Mouse (Mus musculus) liver, embryonic 14.5 days (tissue): ENCODE measurements around the gene Phlpp1. TPM values are rescaled to one million over a fixed set of nuclear protein-coding genes. Genes with fewer than 3 reads are reported as not detected.

Experiments
- ATAC-seq: fragments of 200-750 bp; cut with Nextera tagmentation; 2 replicates; pipeline ENCODE4 v1.8.0; 2017; ENCODE audit warnings: moderate number of reproducible peaks, mild to moderate bottlenecking, moderate library complexity; ENCODE audit not compliant: insufficient read depth
- DNase-seq, 3 experiments: peaks; one replicate each; pipeline ENCODE4 v3.0.0-alpha.2; 2012 to 2013; ENCODE audit warnings: low read depth in 3 of 3, low spot score in 3 of 3
- H3K27ac ChIP-seq: fragments of 300-500 bp; sonication (generic); 2 replicates; pipeline ENCODE4 v1.5.1; 2014; ENCODE audit warnings: moderate library complexity, mild to moderate bottlenecking, control low read depth, inconsistent platforms
- H3K27me3 ChIP-seq: fragments of 300-500 bp; sonication (generic); 2 replicates; pipeline ENCODE4 v1.6.1; 2014; ENCODE audit warnings: mild to moderate bottlenecking, low read length, moderate library complexity; ENCODE audit not compliant: control insufficient read depth, insufficient read depth
- H3K36me3 ChIP-seq: fragments of 300-500 bp; sonication (generic); replicated peaks from 2 replicates; pipeline ENCODE4 v1.6.1; 2014; ENCODE audit warnings: low read depth; ENCODE audit not compliant: control insufficient read depth, insufficient read depth
- H3K4me1 ChIP-seq, 2 experiments: fragments of 200-500 bp in 1 of 2; fragments of 300-500 bp in 1 of 2; sonication (generic) in 1 of 2; replicated peaks; 2 replicates each; pipeline ENCODE4 v1.6.1; 2012 to 2014; ENCODE audit warnings: antibody characterized with exemption in 1 of 2, inconsistent platforms in 1 of 2, low read length in 1 of 2; ENCODE audit not compliant: control insufficient read depth in 2 of 2, insufficient read depth in 2 of 2
- H3K4me2 ChIP-seq: fragments of 300-500 bp; sonication (generic); 2 replicates; pipeline ENCODE4 v1.6.1; 2014; ENCODE audit warnings: low read depth, mild to moderate bottlenecking, control low read depth, moderate library complexity
- H3K4me3 ChIP-seq, 2 experiments: fragments of 200-500 bp in 1 of 2; fragments of 300-500 bp in 1 of 2; sonication (generic) in 1 of 2; 2 replicates each; pipeline ENCODE4 v1.5.1; 2012 to 2014; ENCODE audit warnings: low read depth in 2 of 2, low read length in 2 of 2, mild to moderate bottlenecking in 2 of 2, control low read depth in 1 of 2, inconsistent platforms in 1 of 2, moderate library complexity in 1 of 2; ENCODE audit not compliant: insufficient read depth in 1 of 2
- H3K9ac ChIP-seq: fragments of 300-500 bp; sonication (generic); replicated peaks from 2 replicates; pipeline ENCODE4 v1.6.1; 2014; ENCODE audit warnings: mild to moderate bottlenecking, control low read depth, moderate library complexity
- H3K9me3 ChIP-seq: fragments of 300-500 bp; sonication (generic); 2 replicates; pipeline ENCODE4 v1.6.1; 2016; ENCODE audit warnings: low read length, mixed read lengths; ENCODE audit not compliant: control insufficient read depth
- CTCF ChIP-seq: IDR thresholded peaks from 2 replicates; pipeline ENCODE4 v1.5.1; 2016; ENCODE audit warnings: antibody characterized with exemption, low read depth, control low read depth
- EP300 ChIP-seq: IDR thresholded peaks from 2 replicates; pipeline ENCODE4 v1.6.1; 2016; ENCODE audit warnings: antibody characterized with exemption, low read depth
- WGBS: fragments of 180-500 bp; shearing (Covaris S2); extraction: QIAGEN DNeasy Blood & Tissue Kit; methylation state at CpG from one replicate; pipeline ENCODE4 v1.1.7; 2014; ENCODE audit not compliant: insufficient replicate concordance; 5-methylcytosine and 5-hydroxymethylcytosine counted together
- polyA plus RNA-seq, 2 experiments: library from polyadenylated mRNA; depleted of rRNA in 1 of 2; stranded (reverse) in 1 of 2; unstranded in 1 of 2; fragments of >200 nt; fragmentation: Nextera tagmentation in 1 of 2; extraction: Ambion mirVana in 1 of 2; gene quantifications; 2 replicates each; pipeline versions ENCODE4 v1.2.1 to v1.2.3; 2012 to 2014

Gene Phlpp1
- polyA plus RNA-seq, 2 experiments, result 0.94 to 1.2 TPM

- no peak overlapping the region for H3K9ac ChIP-seq
- no peak overlapping the region for H3K4me3 ChIP-seq
- no peak overlapping the region for H3K27ac ChIP-seq
- WGBS, result 67% methylated on average over 4 of the region's 4 CpGs
- no peak overlapping the region for H3K4me2 ChIP-seq
- H3K36me3 ChIP-seq, result no peaks in the 10 kb centered on the region
- H3K4me1 ChIP-seq, result no peaks in the 10 kb centered on the region
- no peaks in the 10 kb centered on the region for H3K27me3 ChIP-seq
- no peak for DNase-seq
- no peak for ATAC-seq
- no peak for TF ChIP-seq EP300
- TF ChIP-seq CTCF, result no peak
- H3K9me3 ChIP-seq, result no peaks in the 10 kb centered on the region
Observed at GRCm38 (mm10) chr1:106232460-106232850, 60.9 kb downstream of the Phlpp1 start.

DNA sequence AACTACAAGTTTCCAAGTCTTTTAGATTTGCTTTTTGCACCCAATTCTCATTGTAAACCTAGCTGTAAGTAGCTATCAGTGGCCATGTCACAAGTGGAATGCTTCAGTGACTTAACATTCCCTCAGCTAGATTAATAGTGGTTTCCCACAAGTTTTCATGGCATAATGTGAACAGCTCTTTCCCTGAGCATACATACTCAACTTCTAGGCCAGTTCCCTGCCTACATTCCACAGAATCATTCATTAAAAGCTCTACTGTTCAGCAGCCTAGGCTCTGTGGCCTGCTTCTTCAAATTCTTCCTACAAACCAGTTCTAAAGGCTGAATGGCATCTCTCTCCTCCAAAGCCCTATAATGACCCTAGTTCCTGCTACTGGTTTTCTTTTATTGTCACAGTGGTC, 65.4 kb downstream of the Phlpp1 start:
- no peak overlapping the region for H3K4me3 ChIP-seq
- H3K4me1 ChIP-seq, result no peaks in the 10 kb centered on the region

DNA sequence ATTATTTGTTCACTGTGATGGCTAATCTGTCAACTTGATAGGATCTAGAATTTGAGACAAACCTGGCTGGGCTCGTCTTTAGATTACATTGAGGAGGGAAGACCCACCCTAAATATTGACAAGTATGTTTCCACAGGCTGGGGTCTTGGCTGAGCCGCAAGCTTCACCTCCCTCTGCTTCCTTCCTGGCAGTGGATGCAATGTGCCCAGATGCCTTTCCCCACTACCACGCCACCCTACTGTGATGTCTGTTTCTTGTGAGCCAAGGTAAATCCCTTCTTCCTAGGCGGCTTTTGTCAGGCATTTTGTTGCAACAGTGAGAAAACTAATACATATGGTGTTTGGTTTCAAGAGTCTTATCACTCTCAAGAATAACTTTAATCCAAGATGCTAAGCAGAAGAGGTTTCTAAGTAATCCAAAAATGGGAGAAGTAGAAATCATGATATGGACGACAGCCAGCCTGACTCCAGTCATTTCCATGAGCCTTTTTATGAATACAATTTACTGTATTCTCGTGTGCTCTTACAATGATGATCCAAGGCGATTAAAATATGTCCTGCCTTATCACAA, 68.6 kb downstream of the Phlpp1 start:
- no peak overlapping the region for H3K4me2 ChIP-seq
- no peak overlapping the region for H3K27ac ChIP-seq
- no peaks in the 10 kb centered on the region for H3K9me3 ChIP-seq
- TF ChIP-seq CTCF (no peak), EP300 (no peak)
- 53% methylated on average over 7 of the region's 7 CpGs for WGBS
- DNase-seq (no peak), ATAC-seq (no peak)
- H3K27me3 ChIP-seq, result no peaks in the 10 kb centered on the region
- no peak overlapping the region for H3K4me3 ChIP-seq
- H3K36me3 ChIP-seq, result no peaks in the 10 kb centered on the region
- no peaks in the 10 kb centered on the region for H3K4me1 ChIP-seq
- H3K9ac ChIP-seq, result no peak overlapping the region

More for the DNA sequence above, 65.4 kb downstream of the Phlpp1 start:
- ATAC-seq (no peak), DNase-seq (no peak)
- Histone ChIP-seq H3K27me3 (no peaks in the 10 kb centered on the region), H3K9me3 (no peaks in the 10 kb centered on the region), H3K27ac (no peak overlapping the region), H3K4me2 (no peak overlapping the region), H3K9ac (no peak overlapping the region), H3K36me3 (no peaks in the 10 kb centered on the region)
- no peak for TF ChIP-seq EP300
- TF ChIP-seq CTCF, result no peak

- Histone ChIP-seq H3K4me1 (no peaks in the 10 kb centered on the region), H3K4me3 (no peak overlapping the region), H3K27me3 (no peaks in the 10 kb centered on the region), H3K9ac (no peak overlapping the region), H3K27ac (no peak overlapping the region), H3K9me3 (no peaks in the 10 kb centered on the region), H3K36me3 (no peaks in the 10 kb centered on the region), H3K4me2 (no peak overlapping the region)
- DNase-seq (no peak), ATAC-seq (no peak)
- TF ChIP-seq CTCF, result no peak
- no peak for TF ChIP-seq EP300
- 62% methylated on average over 1 of the region's 1 CpGs for WGBS
Observed at GRCm38 (mm10) chr1:106241059-106241458, 69.5 kb downstream of the Phlpp1 start.

- Histone ChIP-seq H3K27ac (no peak overlapping the region), H3K4me2 (no peak overlapping the region), H3K4me3 (no peak overlapping the region), H3K27me3 (no peaks in the 10 kb centered on the region), H3K9ac (no peak overlapping the region), H3K9me3 (no peaks in the 10 kb centered on the region), H3K36me3 (no peaks in the 10 kb centered on the region), H3K4me1 (no peaks in the 10 kb centered on the region)
- DNase-seq (no peak), ATAC-seq (no peak)
- 74% methylated on average over 2 of the region's 2 CpGs for WGBS
- TF ChIP-seq CTCF (no peak), EP300 (no peak)
Observed at GRCm38 (mm10) chr1:106242129-106242528, 70.6 kb downstream of the Phlpp1 start.
